Mouse (Mus musculus) layer of hippocampus, postnatal 14 days (tissue): ENCODE data around the gene 1700067K01Rik. TPM values are rescaled to one million over a fixed set of nuclear protein-coding genes. Genes with fewer than 3 reads are reported as not detected.

Experiments used
- DNase-seq, 2 experiments: peaks; one replicate each; pipeline ENCODE4 v3.0.0; 2021 to 2022; ENCODE audit warnings: low spot score in 2 of 2, mixed read lengths in 1 of 2
- microRNA-seq, 2 experiments: library from miRNA; unstranded; fragments of <30 nt; microRNA quantifications; one replicate each; pipeline ENCODE4 v1.2.0; 2021
- total RNA-seq, 2 experiments: library from RNA; stranded (reverse); gene quantifications; 2 replicates each; pipeline ENCODE4 v1.2.3; 2021

The 1700067K01Rik gene
- total RNA-seq, 2 experiments from 2014 or later = 0.39 to 1.2 TPM

DNA sequence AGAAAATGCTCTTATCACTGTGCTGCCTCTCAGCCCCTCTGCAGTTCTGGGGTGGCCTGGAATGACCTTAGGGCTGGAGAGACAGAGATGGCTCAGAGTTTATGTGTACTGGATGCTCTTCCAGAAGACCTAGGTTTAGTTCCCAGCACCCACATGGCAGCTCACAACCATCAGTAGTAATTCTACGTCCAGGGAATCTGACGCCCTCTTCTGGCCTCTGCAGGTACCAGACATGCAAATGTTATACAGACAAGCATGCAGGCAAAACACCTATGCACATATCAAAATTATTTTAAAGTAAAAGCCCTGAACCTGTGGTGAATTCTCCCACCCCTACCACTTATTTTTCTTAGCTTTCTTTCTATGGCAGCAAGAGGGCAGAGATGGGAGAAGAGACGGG lies 45.2 kb downstream of the 1700067K01Rik start:
- no peak for DNase-seq

DNA sequence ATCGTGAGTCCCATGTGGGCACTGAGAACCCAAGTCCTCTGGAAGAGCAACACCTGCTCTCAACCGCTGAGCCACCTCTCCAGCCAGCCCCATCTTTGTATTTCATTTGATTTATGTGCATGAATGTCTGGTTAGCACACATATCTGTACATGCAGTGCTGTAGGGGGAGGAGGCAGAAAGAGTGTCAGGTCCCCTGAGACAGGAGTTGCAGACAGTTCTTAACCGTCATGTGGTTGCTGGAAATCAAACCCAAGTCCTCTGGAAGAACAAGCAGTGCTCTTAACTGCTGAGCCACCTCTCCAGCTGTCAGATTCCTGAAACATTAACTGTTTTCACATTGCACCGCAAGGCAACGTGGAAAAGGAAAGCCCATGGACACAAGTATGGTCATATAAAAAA lies 46.9 kb downstream of the 1700067K01Rik start:
- no peak for DNase-seq

DNA sequence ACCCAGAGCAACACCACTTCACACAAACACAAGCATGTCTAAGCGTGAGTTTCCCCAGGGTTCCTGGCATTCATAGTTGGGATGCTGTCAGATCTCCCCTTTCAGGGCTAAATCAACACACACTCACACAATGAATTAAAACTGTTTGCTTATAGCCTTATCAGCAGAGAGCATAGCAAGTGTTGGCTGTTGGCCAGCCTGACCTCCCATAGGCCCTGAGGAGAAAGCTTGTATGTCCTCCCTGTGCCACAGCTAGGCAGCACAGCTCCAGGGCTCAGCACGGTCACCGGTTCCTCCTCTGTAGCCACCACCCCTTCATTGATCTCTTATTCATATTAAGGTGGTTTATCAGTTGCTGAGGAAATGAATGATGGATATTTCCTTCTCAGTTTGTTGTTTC lies 51.4 kb downstream of the 1700067K01Rik start:
- DNase-seq = no peak

DNA sequence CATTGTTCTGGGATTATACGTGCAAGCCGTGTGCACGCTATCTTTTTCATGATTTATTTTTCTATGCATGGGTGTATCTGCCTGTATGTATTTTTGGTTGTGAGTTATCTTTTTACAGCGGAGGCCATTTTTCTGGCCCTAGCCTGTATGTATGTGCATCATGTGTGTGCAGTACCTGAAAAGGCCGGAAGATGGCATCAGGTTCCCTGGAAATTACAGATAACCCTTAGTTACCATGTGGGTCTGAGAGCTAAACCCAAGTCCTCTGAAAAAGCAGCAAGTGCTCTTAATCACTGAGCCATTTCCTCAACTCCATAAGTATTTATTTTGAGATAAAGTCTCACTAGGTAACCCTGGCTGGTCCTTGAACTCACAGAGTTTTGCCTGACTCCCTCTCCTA lies 51.9 kb downstream of the 1700067K01Rik start:
- no peak for DNase-seq

Small RNA genes lying within 50 kb of the gene (microRNA-seq; reads per million reads assigned to microRNA genes)
- gene Mir1199 = 1.1 to 1.4 reads per million in 2 experiments
- gene Mir8111 = 1.7 to 3.4 reads per million in 2 experiments

Other genes starting within 250 kb of the 1700067K01Rik start
- 100 to 1,000 TPM; 345 to 352 TPM for gene Adgrl1, start 101.4 kb upstream of the 1700067K01Rik start, total RNA-seq
- gene Gm10644, start 46.3 kb upstream of the 1700067K01Rik start, total RNA-seq = under 1 TPM; 0.17 to 0.25 TPM
- gene Asf1b, start 46.0 kb upstream of the 1700067K01Rik start, total RNA-seq = 1 to 10 TPM; 1.1 TPM
- gene Prkaca, start 28.5 kb upstream of the 1700067K01Rik start, total RNA-seq = 100 to 1,000 TPM; 261 to 268 TPM
- gene Samd1, start 3.8 kb upstream of the 1700067K01Rik start, total RNA-seq = 10 to 100 TPM; 51.0 to 52.7 TPM
- gene 2210011C24Rik, start 10.7 kb downstream of the 1700067K01Rik start, total RNA-seq = 1 to 10 TPM; 2.5 to 2.8 TPM
- 1 to 10 TPM; 4.1 to 7.9 TPM for gene Palm3, start 20.0 kb downstream of the 1700067K01Rik start, total RNA-seq
- 1 to 10 TPM; 1.6 to 1.8 TPM for gene Il27ra, start 41.1 kb downstream of the 1700067K01Rik start, total RNA-seq
- gene Rln3, start 43.5 kb downstream of the 1700067K01Rik start, total RNA-seq = not detected
- gene Gm10643, start 63.6 kb downstream of the 1700067K01Rik start, total RNA-seq = 1 to 10 TPM; 4.7 to 5.0 TPM
- gene Rfx1, start 65.3 kb downstream of the 1700067K01Rik start, total RNA-seq = 10 to 100 TPM; 20.1 to 21.0 TPM
- 10 to 100 TPM; 20.5 to 21.9 TPM for gene Dcaf15, start 103.3 kb downstream of the 1700067K01Rik start, total RNA-seq
- gene Podnl1, start 124.5 kb downstream of the 1700067K01Rik start, total RNA-seq = not detected
- gene Cc2d1a, start 146.4 kb downstream of the 1700067K01Rik start, total RNA-seq = 10 to 100 TPM; 46.9 to 53.9 TPM
- gene 4930432K21Rik, start 146.5 kb downstream of the 1700067K01Rik start, total RNA-seq = 1 to 10 TPM; 1.1 TPM
- gene Nanos3, start 183.7 kb downstream of the 1700067K01Rik start, total RNA-seq = 1 to 10 TPM; 3.8 to 4.4 TPM
- 10 to 100 TPM; 17.2 to 18.8 TPM for gene Zswim4, start 235.6 kb downstream of the 1700067K01Rik start, total RNA-seq
- 100 to 1,000 TPM; 147 to 156 TPM for gene D8Ertd738e, start 248.2 kb downstream of the 1700067K01Rik start, total RNA-seq